Mouse (Mus musculus) lung, embryonic 15.5 days (tissue): ENCODE data around the gene Map7d2. TPM values are rescaled to one million over a fixed set of nuclear protein-coding genes. Genes with fewer than 3 reads are reported as not detected.
A peak's percentile ranks its signal among the peaks of the same experiment; 100 is the strongest.
"Not testable (repeated sequence)": the region's sequence is repeated elsewhere in the genome, so short reads cannot be mapped to it uniquely, and the experiment has no call there.

Experiments
- ATAC-seq: fragments of 200-750 bp; cut with Nextera tagmentation; 2 replicates; pipeline ENCODE4 v1.8.0; 2017; ENCODE audit warnings: moderate number of reproducible peaks, borderline replicate concordance; ENCODE audit not compliant: low FRiP score, low TSS enrichment; ENCODE audit errors: extremely low read depth
- H3K27ac ChIP-seq: fragments of 300-500 bp; sonication (generic); 2 replicates; pipeline ENCODE4 v1.5.1; 2015; ENCODE audit warnings: moderate library complexity, mild to moderate bottlenecking, inconsistent platforms
- H3K27me3 ChIP-seq: fragments of 300-500 bp; sonication (generic); 2 replicates; pipeline ENCODE4 v1.6.1; 2015; ENCODE audit warnings: inconsistent platforms
- H3K36me3 ChIP-seq: fragments of 300-500 bp; sonication (generic); 2 replicates; pipeline ENCODE4 v1.6.1; 2015; ENCODE audit warnings: inconsistent platforms
- H3K4me1 ChIP-seq: fragments of 300-500 bp; sonication (generic); 2 replicates; pipeline ENCODE4 v1.6.1; 2015; ENCODE audit warnings: inconsistent platforms
- H3K4me2 ChIP-seq: fragments of 300-500 bp; sonication (generic); 2 replicates; pipeline ENCODE4 v1.6.1; 2015; ENCODE audit warnings: inconsistent platforms, mild to moderate bottlenecking, moderate library complexity
- H3K4me3 ChIP-seq: fragments of 300-500 bp; sonication (generic); 2 replicates; pipeline ENCODE4 v1.5.1; 2015; ENCODE audit warnings: mild to moderate bottlenecking, inconsistent platforms
- H3K9ac ChIP-seq: fragments of 300-500 bp; sonication (generic); 2 replicates; pipeline ENCODE4 v1.6.1; 2015; ENCODE audit warnings: inconsistent platforms
- H3K9me3 ChIP-seq: fragments of 300-500 bp; sonication (generic); 2 replicates; pipeline ENCODE4 v1.6.1; 2016; ENCODE audit warnings: inconsistent platforms
- WGBS: fragments of 180-500 bp; shearing (Covaris S2); methylation state at CpG from one replicate; pipeline ENCODE4 v1.1.7; 2015; 5-methylcytosine and 5-hydroxymethylcytosine counted together
- polyA plus RNA-seq: library from polyadenylated mRNA; unstranded; fragments of >200 nt; fragmentation: Nextera tagmentation; extraction: Ambion mirVana; gene quantifications from 2 replicates; pipeline ENCODE4 v1.2.1, GENCODE M21; 2015

Map7d2 gene
- polyA plus RNA-seq, result 1.9 TPM in 2 replicates

GRCm38 (mm10) chrX:159414130-159414828 lies at the start of gene Map7d2:
Map7d2 (plus strand) TSS chrX:159414572.
- 16% methylated on average over 51 of the region's 83 CpGs for WGBS
- Histone ChIP-seq H3K9ac (0 out of 2 replicates have a peak within 1 kb of the TSS, but pooled peaks have one; percentile 13), H3K9me3 (no peaks in the 10 kb centered on the region)

GRCm38 (mm10) chrX:159371831-159372752 lies 42.3 kb upstream of the Map7d2 start, which contains the start of gene Eif1ax:
Eif1ax (plus strand) TSS chrX:159372178.
- Histone ChIP-seq H3K4me2 (peak within 1 kb of the TSS; percentile 51), H3K9ac (peak within 1 kb of the TSS; percentile 70), H3K27ac (peak within 1 kb of the TSS; percentile 81), H3K36me3 (no peaks in the 10 kb centered on the region), H3K9me3 (no peaks in the 10 kb centered on the region), H3K27me3 (no peaks in the 10 kb centered on the region), H3K4me1 (no peaks in the 10 kb centered on the region), H3K4me3 (peak within 1 kb of the TSS; percentile 68)
- peak; percentile 100 for ATAC-seq
- 14% methylated on average over 43 of the region's 76 CpGs for WGBS

More at GRCm38 (mm10) chrX:159414130-159414828, at the start of gene Map7d2:
- no peaks in the 10 kb centered on the region for H3K36me3 ChIP-seq
- peak; percentile 79 for ATAC-seq
- H3K4me1 ChIP-seq, result no peaks in the 10 kb centered on the region
- H3K4me2 ChIP-seq, result peak within 1 kb of the TSS; percentile 94
- peaks cover 37% of the 10 kb centered on the region for H3K27me3 ChIP-seq
- H3K27ac ChIP-seq, result no peak within 1 kb of the TSS
- peak within 1 kb of the TSS; percentile 51 for H3K4me3 ChIP-seq

- H3K36me3 ChIP-seq, result no peaks in the 10 kb centered on the region
- peak overlapping the region; percentile 51 for H3K4me2 ChIP-seq
- H3K4me3 ChIP-seq, result peak overlapping the region; percentile 68
- 10% methylated on average over 9 of the region's 9 CpGs for WGBS
- H3K9me3 ChIP-seq, result no peaks in the 10 kb centered on the region
- H3K27me3 ChIP-seq, result no peaks in the 10 kb centered on the region
- peak overlapping the region; percentile 70 for H3K9ac ChIP-seq
- peak overlapping the region; percentile 81 for H3K27ac ChIP-seq
- no peaks in the 10 kb centered on the region for H3K4me1 ChIP-seq
- ATAC-seq, result no peak
These were observed 41.6 kb upstream of the Map7d2 start for GRCm38 (mm10) chrX:159372753-159373144.

DNA sequence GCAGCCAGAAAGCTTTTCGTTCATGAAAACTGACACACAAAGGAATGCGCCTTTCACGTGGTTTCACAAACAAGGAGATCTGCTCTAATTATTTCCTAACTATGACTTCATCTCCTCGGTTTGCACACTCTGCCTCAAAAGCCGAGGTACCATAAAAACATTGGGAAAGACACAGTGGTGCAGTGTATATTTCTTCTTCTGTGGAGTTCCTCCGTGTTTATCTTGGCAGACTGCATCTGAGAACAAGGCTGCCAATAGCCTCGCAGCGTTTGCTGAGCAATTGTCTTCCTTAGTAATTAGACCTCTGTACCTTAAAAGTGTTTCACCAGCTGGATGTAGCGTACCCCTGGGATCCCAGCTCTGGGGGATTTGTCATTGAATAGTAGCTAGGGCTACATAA lies 27.3 kb upstream of the Map7d2 start:
- Histone ChIP-seq H3K27ac (no peak overlapping the region), H3K9me3 (no peaks in the 10 kb centered on the region), H3K9ac (no peak overlapping the region), H3K4me3 (no peak overlapping the region), H3K27me3 (no peaks in the 10 kb centered on the region), H3K4me2 (no peak overlapping the region), H3K36me3 (peaks cover 5% of the 10 kb centered on the region), H3K4me1 (no peaks in the 10 kb centered on the region)
- 76% methylated on average over 9 of the region's 9 CpGs for WGBS
- no peak for ATAC-seq

DNA sequence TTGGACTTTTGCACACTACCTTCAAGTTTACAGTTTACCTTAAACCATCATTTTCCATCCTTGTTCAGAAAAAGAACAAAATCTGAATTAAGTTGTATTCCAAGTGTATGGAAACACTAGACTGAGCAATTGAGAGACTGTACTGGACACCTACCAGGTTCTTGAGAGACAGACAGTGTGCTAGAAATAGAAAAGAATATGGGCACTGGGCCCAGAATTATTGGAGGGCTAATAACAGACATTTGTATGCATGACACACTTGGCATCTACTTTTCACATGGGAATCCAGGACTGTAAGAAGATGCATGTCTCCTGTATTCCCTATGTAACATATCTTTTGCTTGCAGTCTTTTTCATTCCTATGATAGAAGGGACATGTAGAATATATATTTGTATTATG lies 25.4 kb upstream of the Map7d2 start:
- H3K27ac ChIP-seq, result no peak overlapping the region
- no peaks in the 10 kb centered on the region for H3K4me1 ChIP-seq
- no peak for ATAC-seq
- H3K9me3 ChIP-seq, result no peaks in the 10 kb centered on the region
- no peak overlapping the region for H3K9ac ChIP-seq
- H3K4me3 ChIP-seq, result no peak overlapping the region
- no peaks in the 10 kb centered on the region for H3K36me3 ChIP-seq
- no peak overlapping the region for H3K4me2 ChIP-seq
- no peaks in the 10 kb centered on the region for H3K27me3 ChIP-seq

DNA sequence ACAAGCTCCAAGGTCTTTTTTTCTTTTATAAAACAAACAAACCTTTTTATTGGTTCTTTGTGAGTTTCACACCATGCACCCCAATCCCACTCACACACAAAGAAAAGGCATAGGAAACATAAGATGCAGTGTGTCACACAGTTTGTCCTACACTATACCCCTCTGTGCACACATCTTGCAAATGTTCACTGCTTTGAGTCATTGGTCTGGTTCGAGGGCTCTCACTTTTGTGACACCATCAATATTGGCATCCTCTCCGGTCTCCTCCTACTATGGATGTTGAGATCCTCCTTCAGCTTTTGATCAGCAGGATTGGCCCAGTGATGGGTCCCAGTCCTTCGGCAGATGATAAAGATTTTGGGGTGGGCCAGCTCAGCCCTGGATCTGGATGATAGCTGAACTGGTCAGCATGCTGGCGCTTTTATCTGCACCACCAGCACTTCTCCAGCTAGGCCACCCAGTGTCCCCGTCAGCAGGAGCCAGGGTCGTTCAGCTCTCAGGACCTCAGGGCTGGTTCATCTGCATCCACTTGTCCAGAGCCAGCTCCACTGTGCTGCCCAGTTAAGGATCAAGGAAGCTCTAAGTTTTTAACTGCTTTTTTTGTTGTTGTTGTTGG lies 23.9 kb upstream of the Map7d2 start:
- no peak overlapping the region for H3K4me3 ChIP-seq
- no peak overlapping the region for H3K9ac ChIP-seq
- no peaks in the 10 kb centered on the region for H3K36me3 ChIP-seq
- H3K4me1 ChIP-seq, result no peaks in the 10 kb centered on the region
- WGBS, result 79% methylated on average over 6 of the region's 6 CpGs
- no peak for ATAC-seq
- H3K4me2 ChIP-seq, result no peak overlapping the region
- no peak overlapping the region for H3K27ac ChIP-seq
- no peaks in the 10 kb centered on the region for H3K9me3 ChIP-seq
- no peaks in the 10 kb centered on the region for H3K27me3 ChIP-seq

DNA sequence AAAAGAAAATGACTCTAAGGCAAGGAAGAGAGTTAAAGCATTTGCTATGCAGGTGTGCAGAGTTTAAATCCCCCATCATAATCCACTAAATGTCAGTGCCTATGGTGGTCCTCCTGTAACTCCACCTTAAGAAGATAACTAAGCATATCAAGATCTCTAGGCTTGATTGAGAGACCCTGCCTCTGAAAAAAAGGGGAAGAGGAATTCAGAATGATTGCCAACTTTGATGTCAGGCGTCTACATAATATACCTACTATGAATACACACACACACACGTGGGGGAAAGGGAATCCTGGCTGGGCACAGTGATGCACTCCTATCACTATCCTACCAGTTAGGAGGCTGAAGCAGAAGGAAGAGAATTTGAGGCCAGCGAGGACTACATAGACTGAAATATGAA lies 23.1 kb upstream of the Map7d2 start:
- no peaks in the 10 kb centered on the region for H3K4me1 ChIP-seq
- WGBS, result 71% methylated on average over 3 of the region's 3 CpGs

GRCm38 (mm10) chrX:159409253-159409652 lies 5.1 kb upstream of the Map7d2 start:
- 18% methylated on average over 4 of the region's 4 CpGs for WGBS
- Histone ChIP-seq H3K27me3 (peaks cover 9% of the 10 kb centered on the region), H3K27ac (no peak overlapping the region), H3K9ac (no peak overlapping the region), H3K9me3 (no peaks in the 10 kb centered on the region), H3K4me3 (no peak overlapping the region), H3K4me2 (no peak overlapping the region), H3K36me3 (no peaks in the 10 kb centered on the region), H3K4me1 (no peaks in the 10 kb centered on the region)
- no peak for ATAC-seq

More for the DNA sequence above, 23.1 kb upstream of the Map7d2 start:
- H3K4me2 ChIP-seq, result no peak overlapping the region
- no peaks in the 10 kb centered on the region for H3K27me3 ChIP-seq
- no peak for ATAC-seq
- H3K27ac ChIP-seq, result no peak overlapping the region
- no peaks in the 10 kb centered on the region for H3K9me3 ChIP-seq
- H3K4me3 ChIP-seq, result no peak overlapping the region
- H3K36me3 ChIP-seq, result no peaks in the 10 kb centered on the region
- no peak overlapping the region for H3K9ac ChIP-seq

DNA sequence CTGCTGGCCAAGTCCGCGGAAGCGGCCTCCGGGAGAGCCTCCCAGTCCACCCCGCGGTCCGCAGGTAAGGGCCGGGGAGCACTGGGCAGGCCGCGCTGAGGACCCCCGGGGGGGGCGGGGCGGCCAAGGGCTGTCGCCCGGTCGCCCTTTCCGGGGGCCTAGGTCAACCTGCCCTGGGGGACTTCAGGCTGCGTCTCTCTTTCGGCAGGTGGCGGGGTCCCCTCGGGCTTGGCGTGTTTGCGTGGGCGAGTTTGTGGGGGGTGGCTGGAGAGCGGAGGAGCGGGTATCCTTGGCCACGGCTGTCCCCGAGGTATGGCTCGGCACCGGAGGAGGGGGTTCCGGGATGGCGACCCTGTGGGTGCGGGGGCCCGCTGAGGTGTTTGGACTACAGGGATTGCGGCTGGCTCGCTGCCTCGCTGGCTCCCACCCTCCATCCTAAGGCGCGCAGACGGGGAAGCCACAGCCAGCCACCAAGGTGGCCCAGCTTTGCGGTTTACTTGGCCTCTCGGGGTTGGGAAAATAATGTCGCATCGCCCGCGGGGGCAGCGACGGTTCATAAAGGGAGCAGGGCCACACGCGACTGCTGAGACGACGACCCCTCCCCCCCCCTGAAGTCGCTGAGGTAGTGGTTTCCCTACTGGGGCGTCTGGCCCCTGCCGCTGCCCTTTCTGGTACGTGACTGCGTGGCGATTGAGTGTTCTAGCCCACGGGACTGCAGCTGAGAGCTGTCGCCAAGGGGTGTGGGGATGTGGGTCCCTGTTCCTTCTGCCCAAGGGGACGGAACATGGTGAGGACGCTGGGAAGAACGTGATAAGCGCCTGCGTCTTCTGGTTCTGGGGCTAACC lies 679 bp downstream of the Map7d2 start:
- H3K9me3 ChIP-seq, result no peaks in the 10 kb centered on the region
- WGBS, result 13% methylated on average over 57 of the region's 65 CpGs
- peak overlapping the region; percentile 94 for H3K4me2 ChIP-seq
- no peaks in the 10 kb centered on the region for H3K4me1 ChIP-seq
- H3K9ac ChIP-seq, result 0 out of 2 replicates have a peak overlapping the region, but pooled peaks have one; percentile 13
- H3K27ac ChIP-seq, result no peak overlapping the region
- ATAC-seq, result peak; percentile 62; the same call in 1 of the 2 replicates
- H3K4me3 ChIP-seq, result peak overlapping the region; percentile 51
- H3K27me3 ChIP-seq, result peaks cover 37% of the 10 kb centered on the region
- H3K36me3 ChIP-seq, result no peaks in the 10 kb centered on the region

DNA sequence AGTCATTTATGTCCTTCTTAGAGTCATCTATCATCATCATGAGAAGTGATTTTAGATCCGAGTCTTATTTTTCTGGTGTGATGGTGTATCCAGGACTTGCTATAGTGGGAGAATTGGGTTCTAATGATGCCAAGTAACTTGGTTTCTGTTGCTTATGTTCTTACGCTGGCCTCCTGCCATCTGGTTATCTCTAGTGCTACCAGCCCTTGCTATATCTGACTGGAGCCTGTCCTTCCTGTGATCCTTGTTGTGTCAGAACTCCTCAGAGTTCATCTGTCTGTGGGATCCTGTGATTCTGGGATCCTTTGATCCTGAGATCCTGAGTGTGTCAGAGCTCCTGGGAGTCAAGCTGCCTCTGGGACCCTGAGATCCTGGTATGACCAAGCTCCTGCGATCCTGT lies 16.1 kb downstream of the Map7d2 start:
- WGBS, result 74% methylated on average over 3 of the region's 3 CpGs
- H3K4me2 ChIP-seq, H3K4me1 ChIP-seq, H3K27me3 ChIP-seq, H3K27ac ChIP-seq, H3K9ac ChIP-seq, ATAC-seq, H3K36me3 ChIP-seq, H3K9me3 ChIP-seq, H3K4me3 ChIP-seq: not testable (repeated sequence)

DNA sequence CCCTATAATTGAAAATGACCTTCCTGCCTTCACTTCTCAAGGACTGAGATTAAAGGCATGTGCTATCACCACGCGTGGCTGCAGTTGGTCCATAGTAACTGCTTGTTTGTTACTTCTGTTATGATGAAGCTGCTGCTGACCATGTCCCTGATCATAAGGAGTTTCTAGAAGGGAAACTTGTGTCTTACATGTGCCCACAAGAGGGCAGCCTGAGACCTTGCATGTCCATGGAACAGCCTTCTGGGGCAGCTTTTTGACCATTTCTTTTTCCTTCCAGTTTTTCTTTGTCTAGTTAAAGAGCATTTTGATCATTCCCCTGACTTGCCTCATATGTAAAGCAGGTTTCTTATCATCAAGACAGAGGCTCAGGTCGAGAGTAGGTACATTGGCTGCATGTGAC lies 27.8 kb downstream of the Map7d2 start:
- Histone ChIP-seq H3K9ac (no peak overlapping the region), H3K4me3 (no peak overlapping the region), H3K9me3 (no peaks in the 10 kb centered on the region), H3K27me3 (no peaks in the 10 kb centered on the region), H3K27ac (no peak overlapping the region), H3K4me2 (no peak overlapping the region), H3K4me1 (no peaks in the 10 kb centered on the region), H3K36me3 (no peaks in the 10 kb centered on the region)
- ATAC-seq, result no peak
- 24% methylated on average over 3 of the region's 3 CpGs for WGBS
